12 mouse cellular contexts compared by ENCODE assay signal in genomic region chr11:86685366-86685765, GRCm38 (mm10). TPM values are rescaled to one million over a fixed set of nuclear protein-coding genes. Genes with fewer than 3 reads are reported as not detected.
DNase-seq lines count a peak whose midpoint lies in the region; ATAC-seq and TF ChIP-seq lines count a peak whose summit lies in the region.
"Had no signal": no experiment of that assay in that cellular context is flagged by ENCODE, and none has a peak within 500 bp of the region (broad histone marks: within the 10 kb centered on the region; RNA-seq: fewer than 3 reads in every experiment).

No protein-coding gene starts in this region.

- H3K4me2 ChIP-seq in heart, embryonic 14.5 days (ENCODE audit: low read length): peak overlapping the region; percentile 68
- H3K4me2 ChIP-seq in hindbrain, embryonic 12.5 days (replicated peaks): peak overlapping the region; percentile 75
- peak overlapping the region; percentile 83 for H3K4me2 ChIP-seq in liver, embryonic 16.5 days (ENCODE audit: low read depth, low read length)

- H3K9ac ChIP-seq in heart, embryonic 14.5 days (ENCODE audit: low read length): no peak overlapping the region
- peak overlapping the region; percentile 25; the same call in 1 of the 2 replicates for H3K9ac ChIP-seq in ES-E14 (ENCODE audit: insufficient read depth, low read depth, low read length, poor library complexity, severe bottlenecking)
- no peak overlapping the region for H3K9ac ChIP-seq in hindbrain, embryonic 12.5 days
- H3K9ac ChIP-seq in liver, embryonic 16.5 days (ENCODE audit: low read depth, low read length): peak overlapping the region; percentile 87

- no peak overlapping the region for H3K27ac ChIP-seq in heart, embryonic 14.5 days (replicated peaks in 1 of 2; ENCODE audit: control insufficient read depth in 1 of 2, insufficient read depth in 1 of 2, low read depth in 2 of 2, low read length in 2 of 2)
- H3K27ac ChIP-seq in ES-E14 (ENCODE audit: insufficient read depth, low read depth, low read length, poor library complexity, severe bottlenecking): no peak overlapping the region
- no peak overlapping the region for H3K27ac ChIP-seq in hindbrain, embryonic 12.5 days
- H3K27ac ChIP-seq in liver, embryonic 16.5 days (ENCODE audit: low read length): no peak overlapping the region

- no peak for DNase-seq in heart, postnatal 36 days
- no peak for DNase-seq in ES-E14 (ENCODE audit: low read depth, low spot score)
- no peak for DNase-seq in cerebellum, postnatal 36 days
- DNase-seq in kidney, adult 9 months: no peak
- DNase-seq: adrenal gland, postnatal 36 days; kidney, adult 11 months; thymus, postnatal 4 days had no signal

- H3K9me3 ChIP-seq in heart, embryonic 14.5 days (ENCODE audit: control insufficient read depth, low read length): no peaks in the 10 kb centered on the region
- H3K9me3 ChIP-seq in ES-E14 (ENCODE audit: control insufficient read depth, insufficient read depth, low read depth, low read length): no peaks in the 10 kb centered on the region
- no peaks in the 10 kb centered on the region for H3K9me3 ChIP-seq in hindbrain, embryonic 12.5 days (replicated peaks)
- no peaks in the 10 kb centered on the region for H3K9me3 ChIP-seq in liver, embryonic 16.5 days (replicated peaks; ENCODE audit: control insufficient read depth, low read length)

- H3K36me3 ChIP-seq in heart, embryonic 14.5 days (ENCODE audit: control insufficient read depth, insufficient read depth, low read length): peaks cover 34% of the 10 kb centered on the region
- peaks cover 8% of the 10 kb centered on the region for H3K36me3 ChIP-seq in ES-E14 (ENCODE audit: control insufficient read depth, insufficient read depth, low read length, poor library complexity, severe bottlenecking)
- peaks cover 25% of the 10 kb centered on the region for H3K36me3 ChIP-seq in hindbrain, embryonic 12.5 days
- H3K36me3 ChIP-seq in liver, embryonic 16.5 days (ENCODE audit: control insufficient read depth, insufficient read depth): peaks cover 18% of the 10 kb centered on the region

- no peak for ATAC-seq in heart, embryonic 14.5 days (ENCODE audit: insufficient number of reproducible peaks, insufficient read depth, low FRiP score, low read depth)
- no peak for ATAC-seq in hindbrain, embryonic 12.5 days (ENCODE audit: low FRiP score)
- no peak for ATAC-seq in liver, embryonic 16.5 days (ENCODE audit: low read depth)
- no peak for ATAC-seq in cerebellum, adult (ENCODE audit: insufficient number of reproducible peaks, low FRiP score, low TSS enrichment)
- ATAC-seq: CD4-positive, CD25-positive, alpha-beta regulatory T cell, adult 4 months had no signal

- H3K27me3 ChIP-seq in heart, embryonic 14.5 days (ENCODE audit: control insufficient read depth, insufficient read depth, low read length): no peaks in the 10 kb centered on the region
- H3K27me3 ChIP-seq in hindbrain, embryonic 12.5 days: no peaks in the 10 kb centered on the region
- no peaks in the 10 kb centered on the region for H3K27me3 ChIP-seq in liver, embryonic 16.5 days (ENCODE audit: control insufficient read depth, insufficient read depth, low read depth, low read length)

- WGBS in heart, embryonic 14.5 days: 83% methylated on average over 1 of the region's 1 CpGs
- WGBS in hindbrain, embryonic 12.5 days: 100% methylated on average over 1 of the region's 1 CpGs
- WGBS in liver, embryonic 16.5 days (ENCODE audit: insufficient replicate concordance): 79% methylated on average over 1 of the region's 1 CpGs

- intact Hi-C loops in heart, postnatal 36 days (cut with DNase I): loop anchor here (2.0 kb wide), 1 partner anchor 71 kb away; the partner anchor contains the start of gene Cltc

- H3K4me3 ChIP-seq in heart, embryonic 14.5 days (ENCODE audit: control insufficient read depth in 1 of 2, insufficient read depth in 1 of 2, low read depth in 1 of 2, low read length in 2 of 2): no peak overlapping the region
- no peak overlapping the region for H3K4me3 ChIP-seq in ES-E14 (ENCODE audit: insufficient read depth in 1 of 2, low read depth in 1 of 2, low read length in 2 of 2, poor library complexity in 1 of 2, severe bottlenecking in 1 of 2)
- peak overlapping the region; percentile 85; the same call in 1 of the 2 replicates for H3K4me3 ChIP-seq in hindbrain, embryonic 12.5 days
- peak overlapping the region; percentile 96 for H3K4me3 ChIP-seq in liver, embryonic 16.5 days (ENCODE audit: low read depth, low read length)

- in situ Hi-C loops in ES-E14 (cut with MboI; ENCODE audit: low sequenced_read_pairs in 2 of 2, unreplicated experiment in 2 of 2): no loop called here

- peaks cover 2 to 21% of the 10 kb centered on the region in 2 experiments for H3K4me1 ChIP-seq in heart, embryonic 14.5 days (ENCODE audit: control insufficient read depth in 2 of 2, insufficient read depth in 2 of 2, low read length in 2 of 2)
- H3K4me1 ChIP-seq in ES-E14 (ENCODE audit: control insufficient read depth in 2 of 2, insufficient read depth in 2 of 2, low read length in 2 of 2, poor library complexity in 1 of 2): peaks cover 2 to 3% of the 10 kb centered on the region in 2 experiments; a peak in 2 of 4 replicates
- peaks cover 27% of the 10 kb centered on the region for H3K4me1 ChIP-seq in hindbrain, embryonic 12.5 days
- peaks cover 24% of the 10 kb centered on the region for H3K4me1 ChIP-seq in liver, embryonic 16.5 days (ENCODE audit: control insufficient read depth, low read depth, low read length)

TF ChIP-seq in ES-E14, 5 proteins besides CTCF, POLR2A, EP300 and RAD21:
- no peak for TF ChIP-seq ZNF384 (IDR thresholded peaks at IDR 0.05; ENCODE audit: low read depth, low read length)
- TF ChIP-seq ZC3H11A (IDR thresholded peaks at IDR 0.05; ENCODE audit: borderline replicate concordance, low read depth, low read length): no peak
- no peak for TF ChIP-seq CHD2 (IDR thresholded peaks at IDR 0.05; ENCODE audit: low read depth, low read length)
- no peak for TF ChIP-seq HCFC1 (IDR thresholded peaks at IDR 0.05; ENCODE audit: borderline replicate concordance, insufficient read depth, low read length)
- TF ChIP-seq MAFK (IDR thresholded peaks at IDR 0.05; ENCODE audit: insufficient read depth, low read depth, low read length): no peak

RNA-seq across cellular contexts. Expression of gene Ptrh2, which starts 1.6 kb away (rescaled TPM):
- 21.5 and 22.3 TPM in 2 replicates for polyA plus RNA-seq in heart, embryonic 14.5 days (2014; fragmentation: Nextera tagmentation; extraction: Ambion mirVana)
- 1 to 10 TPM; 6.2 to 7.3 TPM for total RNA-seq in heart, postnatal 36 days (2021)
- 15.0 and 16.6 TPM in 2 replicates for total RNA-seq in ES-E14 (2012; rRNA removed)
- polyA plus RNA-seq in hindbrain, embryonic 12.5 days (2016; fragmentation: Nextera tagmentation; extraction: Ambion mirVana): 33.0 and 33.7 TPM in 2 replicates
- 13.3 and 13.7 TPM in 2 replicates for polyA plus RNA-seq in liver, embryonic 16.5 days (2015; fragmentation: Nextera tagmentation; extraction: Ambion mirVana)

RNA-seq across cellular contexts. Expression of gene Vmp1, which starts 1.7 kb away (rescaled TPM):
- polyA plus RNA-seq in heart, embryonic 14.5 days (2014; fragmentation: Nextera tagmentation; extraction: Ambion mirVana): 98.5 and 101 TPM in 2 replicates
- 10 to 100 TPM; 49.4 to 69.0 TPM for total RNA-seq in heart, postnatal 36 days (2021)
- total RNA-seq in ES-E14 (2012; rRNA removed): 81.9 and 107 TPM in 2 replicates
- polyA plus RNA-seq in hindbrain, embryonic 12.5 days (2016; fragmentation: Nextera tagmentation; extraction: Ambion mirVana): 89.6 and 90.0 TPM in 2 replicates
- polyA plus RNA-seq in liver, embryonic 16.5 days (2015; fragmentation: Nextera tagmentation; extraction: Ambion mirVana): 77.5 and 87.3 TPM in 2 replicates

Comparison
In these comparisons a context has a peak if more than half of its experiments do, and no peak if none do; other contexts are left out.
1. H3K4me3 ChIP-seq: peak in hindbrain, embryonic 12.5 days (single experiment) and liver, embryonic 16.5 days (single experiment); none in heart, embryonic 14.5 days (0 of 2) and ES-E14 (0 of 2).
2. H3K9ac ChIP-seq: peak in ES-E14 (single experiment) and liver, embryonic 16.5 days (single experiment); none in heart, embryonic 14.5 days (single experiment) and hindbrain, embryonic 12.5 days (single experiment).
3. Peak in every context shown above with its lines, with median percentiles within 50 percentile points of each other: H3K4me2 ChIP-seq.